Mouse (Mus musculus) forebrain, embryonic 11.5 days (tissue): ENCODE results near the gene Nfkb1. TPM values are rescaled to one million over a fixed set of nuclear protein-coding genes. Genes with fewer than 3 reads are reported as not detected.

Source experiments
- ATAC-seq: fragments of 200-750 bp; cut with Nextera tagmentation; replicated peaks from 2 replicates; pipeline ENCODE4 v1.8.0; 2017; ENCODE audit warnings: moderate TSS enrichment; ENCODE audit not compliant: low FRiP score
- DNase-seq: peaks from one replicate; pipeline ENCODE4 v3.0.0-alpha.2; 2017; ENCODE audit warnings: low spot score
- H3K27ac ChIP-seq: fragments of 300-500 bp; sonication (generic); 2 replicates; pipeline ENCODE4 v1.5.1; 2014; ENCODE audit warnings: low read depth, low read length
- H3K27me3 ChIP-seq: fragments of 300-500 bp; sonication (generic); 2 replicates; pipeline ENCODE4 v1.6.1; 2014; ENCODE audit warnings: mild to moderate bottlenecking, low read length, mixed read lengths; ENCODE audit not compliant: control insufficient read depth, insufficient read depth
- H3K36me3 ChIP-seq: fragments of 300-500 bp; sonication (generic); 2 replicates; pipeline ENCODE4 v1.6.1; 2014; ENCODE audit warnings: mild to moderate bottlenecking, low read length, moderate library complexity, mixed read lengths; ENCODE audit not compliant: control insufficient read depth, insufficient read depth
- H3K4me1 ChIP-seq: fragments of 300-500 bp; sonication (generic); replicated peaks from 2 replicates; pipeline ENCODE4 v1.6.1; 2014; ENCODE audit warnings: low read length, mixed read lengths; ENCODE audit not compliant: control insufficient read depth, insufficient read depth
- H3K4me2 ChIP-seq: fragments of 300-500 bp; sonication (generic); 2 replicates; pipeline ENCODE4 v1.6.1; 2014; ENCODE audit warnings: low read depth, mild to moderate bottlenecking, low read length, moderate library complexity, mixed read lengths; ENCODE audit not compliant: severe bottlenecking
- H3K4me3 ChIP-seq: fragments of 300-500 bp; sonication (generic); 2 replicates; pipeline ENCODE4 v1.5.1; 2014; ENCODE audit warnings: low read depth, low read length
- H3K9ac ChIP-seq: fragments of 300-500 bp; sonication (generic); 2 replicates; pipeline ENCODE4 v1.6.1; 2014; ENCODE audit warnings: low read length
- H3K9me3 ChIP-seq: fragments of 300-500 bp; sonication (generic); 2 replicates; pipeline ENCODE4 v1.6.1; 2016; ENCODE audit warnings: low read length, mixed read lengths; ENCODE audit not compliant: control insufficient read depth
- WGBS: fragments of 180-500 bp; shearing (Covaris S2); extraction: QIAGEN DNeasy Blood & Tissue Kit; methylation state at CpG from one replicate; pipeline ENCODE4 v1.1.7; 2014; 5-methylcytosine and 5-hydroxymethylcytosine counted together
- polyA plus RNA-seq: library from polyadenylated mRNA; unstranded; fragments of >200 nt; fragmentation: Nextera tagmentation; extraction: Ambion mirVana; gene quantifications from 2 replicates; pipeline ENCODE4 v1.2.1, GENCODE M21; 2014

The Nfkb1 gene
- polyA plus RNA-seq, 1 experiment from 2014 or later = 14.5 TPM

DNA sequence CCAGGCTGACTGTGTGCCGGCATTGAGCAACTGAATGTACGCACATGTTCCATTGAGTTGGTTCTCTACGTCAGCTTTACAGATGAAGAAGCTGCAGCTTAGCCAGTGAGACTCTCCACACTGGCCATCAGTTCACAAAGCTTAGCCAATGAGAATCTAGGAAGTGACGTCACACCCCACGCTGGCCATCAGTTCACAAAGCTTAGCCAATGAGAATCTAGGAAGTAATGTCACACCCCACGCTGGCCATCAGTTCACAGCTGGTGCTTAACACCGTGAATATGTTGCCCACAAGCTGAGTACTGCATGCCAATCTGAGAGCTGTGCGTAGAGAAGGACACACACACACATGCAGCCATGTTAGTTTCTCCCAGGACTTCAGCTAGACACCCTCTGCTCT lies 42.8 kb downstream of the Nfkb1 start:
- no peak for ATAC-seq
- H3K4me3 ChIP-seq = no peak overlapping the region
- H3K4me2 ChIP-seq = no peak overlapping the region
- WGBS = 91% methylated on average over 8 of the region's 8 CpGs
- no peak overlapping the region for H3K27ac ChIP-seq
- no peaks in the 10 kb centered on the region for H3K27me3 ChIP-seq
- no peak overlapping the region for H3K9ac ChIP-seq
- no peaks in the 10 kb centered on the region for H3K4me1 ChIP-seq
- DNase-seq = no peak
- H3K36me3 ChIP-seq = no peaks in the 10 kb centered on the region; the same call in 1 of the 2 replicates
- H3K9me3 ChIP-seq = no peaks in the 10 kb centered on the region

DNA sequence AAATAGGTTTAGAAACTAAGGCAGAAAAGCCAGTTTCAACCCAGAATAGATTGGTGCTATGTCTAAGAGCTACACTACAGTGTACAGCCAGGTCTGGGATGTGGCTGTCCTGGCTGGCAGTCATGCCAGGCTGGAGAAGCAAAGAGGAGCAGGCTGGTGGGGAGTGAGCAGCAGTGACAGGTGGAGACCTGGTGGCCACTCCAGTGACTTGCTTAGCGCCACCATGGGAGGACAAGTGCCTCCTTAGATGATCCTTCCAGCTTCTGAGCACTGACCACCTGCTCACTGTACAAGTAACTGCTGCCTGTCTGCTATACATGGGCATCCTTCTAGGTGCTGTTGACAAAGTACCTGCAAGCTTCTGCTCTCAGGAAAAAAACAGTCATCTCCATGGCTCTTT lies 44.7 kb downstream of the Nfkb1 start:
- ATAC-seq (no peak), DNase-seq (no peak)
- H3K27ac ChIP-seq = no peak overlapping the region
- WGBS = 85% methylated on average over 1 of the region's 1 CpGs
- H3K9me3 ChIP-seq = no peaks in the 10 kb centered on the region
- no peak overlapping the region for H3K4me3 ChIP-seq
- no peaks in the 10 kb centered on the region for H3K4me1 ChIP-seq
- H3K9ac ChIP-seq = no peak overlapping the region
- no peaks in the 10 kb centered on the region; the same call in 1 of the 2 replicates for H3K36me3 ChIP-seq
- no peaks in the 10 kb centered on the region for H3K27me3 ChIP-seq
- H3K4me2 ChIP-seq = no peak overlapping the region

DNA sequence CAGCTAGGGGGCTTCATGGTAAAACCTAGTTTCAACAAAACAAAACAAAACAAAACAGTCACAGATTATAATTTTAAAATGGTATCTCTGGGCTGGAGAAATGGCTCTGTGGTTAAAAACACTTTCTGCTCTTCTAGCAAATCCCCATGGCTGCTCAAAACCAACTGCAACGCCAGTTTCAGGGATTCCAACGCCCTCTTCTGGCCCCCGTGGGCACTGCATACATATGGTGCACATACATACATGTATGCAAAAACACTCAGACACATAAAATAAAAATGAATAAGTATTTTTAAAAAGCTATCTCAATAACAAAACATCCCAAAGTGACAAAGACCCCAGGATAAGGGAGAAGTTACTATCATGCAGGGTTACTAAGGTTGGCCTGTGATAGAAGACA lies 46.4 kb downstream of the Nfkb1 start:
- H3K27ac ChIP-seq = no peak overlapping the region
- no peaks in the 10 kb centered on the region for H3K9me3 ChIP-seq
- no peaks in the 10 kb centered on the region for H3K4me1 ChIP-seq
- ATAC-seq (no peak), DNase-seq (no peak)
- 95% methylated on average over 3 of the region's 3 CpGs for WGBS
- H3K36me3 ChIP-seq = no peaks in the 10 kb centered on the region; the same call in 1 of the 2 replicates
- no peak overlapping the region for H3K4me2 ChIP-seq
- H3K27me3 ChIP-seq = no peaks in the 10 kb centered on the region
- H3K4me3 ChIP-seq = no peak overlapping the region
- H3K9ac ChIP-seq = no peak overlapping the region

DNA sequence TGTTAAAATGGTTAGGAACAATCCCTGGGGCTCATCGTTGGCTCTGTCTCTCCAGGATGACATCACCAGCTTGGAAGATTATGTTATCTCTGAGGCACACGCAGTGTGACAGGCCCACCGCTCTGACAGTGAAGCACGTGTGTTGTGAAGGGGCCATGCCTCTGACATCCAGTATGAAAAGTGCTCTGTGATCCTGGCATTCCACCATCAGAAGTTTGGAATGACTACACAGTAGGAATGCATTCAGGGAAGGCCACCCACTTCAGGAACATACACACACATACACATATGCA lies 49.8 kb downstream of the Nfkb1 start:
- WGBS = 92% methylated on average over 4 of the region's 4 CpGs

DNA sequence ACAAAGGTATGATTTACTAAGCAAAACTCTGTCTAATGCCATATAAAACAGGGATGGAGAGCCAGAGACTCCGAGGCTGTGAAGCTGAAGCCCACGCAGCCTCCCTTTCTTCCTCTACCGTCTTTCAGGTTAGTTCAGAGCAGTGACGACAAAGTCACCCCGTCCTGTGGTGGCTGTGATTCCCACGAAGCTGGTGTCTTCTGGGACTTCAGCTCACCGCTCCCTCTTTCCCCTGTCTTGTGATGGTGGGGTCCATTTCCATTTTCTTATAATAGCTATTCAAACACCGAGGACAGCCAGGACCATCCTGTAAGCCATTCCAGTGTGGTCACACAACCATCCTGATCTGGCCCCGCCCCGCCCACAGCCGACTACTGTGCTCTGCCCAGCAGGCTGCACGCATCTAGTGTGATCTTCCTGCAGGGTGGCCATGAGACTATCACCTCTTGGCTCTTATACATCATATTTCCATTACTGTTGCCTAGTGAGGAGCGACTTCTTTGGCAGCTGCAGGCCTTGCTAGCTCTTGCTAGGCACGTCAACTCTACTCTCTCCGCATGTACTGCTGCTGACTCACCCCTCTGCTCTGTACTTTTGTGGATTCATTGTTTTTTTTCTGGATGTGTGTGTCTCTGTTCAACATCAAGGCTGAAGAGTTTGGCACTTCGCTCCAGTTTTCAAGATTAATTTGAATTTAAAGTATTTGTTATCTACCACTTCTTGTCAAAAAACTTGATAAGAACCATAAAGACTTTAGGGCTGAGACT lies 50.3 kb downstream of the Nfkb1 start:
- ATAC-seq (no peak), DNase-seq (no peak)
- H3K36me3 ChIP-seq = no peaks in the 10 kb centered on the region; the same call in 1 of the 2 replicates
- H3K27ac ChIP-seq = no peak overlapping the region
- WGBS = 95% methylated on average over 16 of the region's 16 CpGs
- no peaks in the 10 kb centered on the region for H3K27me3 ChIP-seq
- no peaks in the 10 kb centered on the region for H3K4me1 ChIP-seq
- no peak overlapping the region for H3K9ac ChIP-seq
- H3K9me3 ChIP-seq = no peaks in the 10 kb centered on the region
- no peak overlapping the region for H3K4me3 ChIP-seq
- H3K4me2 ChIP-seq = no peak overlapping the region

More for the DNA sequence above, 49.8 kb downstream of the Nfkb1 start:
- Histone ChIP-seq H3K4me1 (no peaks in the 10 kb centered on the region), H3K27me3 (no peaks in the 10 kb centered on the region), H3K9ac (no peak overlapping the region), H3K27ac (no peak overlapping the region), H3K4me3 (no peak overlapping the region), H3K36me3 (no peaks in the 10 kb centered on the region; the same call in 1 of the 2 replicates), H3K9me3 (no peaks in the 10 kb centered on the region), H3K4me2 (no peak overlapping the region)
- ATAC-seq (no peak), DNase-seq (no peak)

DNA sequence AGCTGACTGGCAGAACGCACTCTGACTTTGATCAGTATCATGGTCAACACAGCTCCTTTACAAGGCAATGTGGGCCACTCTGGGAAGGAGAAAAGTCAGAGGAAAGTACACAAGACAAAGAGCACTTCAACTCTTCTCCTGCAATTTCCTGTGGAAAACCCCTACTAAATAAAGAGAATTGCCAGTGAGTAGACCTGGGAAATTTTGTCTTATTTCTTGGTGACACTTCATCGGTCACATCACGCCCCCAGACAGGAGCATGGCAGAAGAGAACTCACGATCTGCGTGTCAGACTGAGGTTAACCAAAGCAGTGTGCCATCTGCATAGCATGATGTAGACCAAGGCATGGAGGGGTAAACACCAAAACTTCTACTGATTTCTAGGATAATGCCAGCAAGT lies 51.1 kb downstream of the Nfkb1 start:
- Histone ChIP-seq H3K4me2 (no peak overlapping the region), H3K9me3 (no peaks in the 10 kb centered on the region), H3K4me1 (no peaks in the 10 kb centered on the region), H3K27me3 (no peaks in the 10 kb centered on the region), H3K27ac (no peak overlapping the region), H3K9ac (no peak overlapping the region), H3K36me3 (no peaks in the 10 kb centered on the region; the same call in 1 of the 2 replicates), H3K4me3 (no peak overlapping the region)
- no peak for DNase-seq
- ATAC-seq = no peak
- 96% methylated on average over 5 of the region's 5 CpGs for WGBS

DNA sequence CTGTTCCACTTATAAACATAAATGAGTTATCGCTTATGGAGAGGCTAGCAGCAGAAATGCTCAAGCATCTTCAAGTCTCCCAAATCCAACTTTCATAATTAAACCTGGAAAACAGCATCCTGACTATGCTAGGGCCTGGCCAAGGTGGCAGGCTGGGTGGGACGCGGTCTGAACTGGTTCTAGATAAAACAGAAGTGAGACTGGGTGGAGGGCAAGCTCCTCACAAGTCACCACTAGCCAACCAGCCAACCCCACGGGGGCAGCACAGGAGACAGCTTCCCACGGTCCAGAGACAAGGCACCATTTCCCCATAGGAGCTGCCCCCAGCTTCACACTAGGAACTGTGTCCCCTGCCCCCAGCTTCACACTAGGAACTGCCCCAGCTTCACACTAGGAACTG lies 53.8 kb downstream of the Nfkb1 start:
- DNase-seq (no peak), ATAC-seq (no peak)
- Histone ChIP-seq H3K4me2 (no peak overlapping the region), H3K9ac (no peak overlapping the region), H3K4me3 (no peak overlapping the region), H3K4me1 (no peaks in the 10 kb centered on the region), H3K9me3 (no peaks in the 10 kb centered on the region), H3K27me3 (no peaks in the 10 kb centered on the region), H3K27ac (no peak overlapping the region), H3K36me3 (no peaks in the 10 kb centered on the region; the same call in 1 of the 2 replicates)
- WGBS = 83% methylated on average over 5 of the region's 5 CpGs

DNA sequence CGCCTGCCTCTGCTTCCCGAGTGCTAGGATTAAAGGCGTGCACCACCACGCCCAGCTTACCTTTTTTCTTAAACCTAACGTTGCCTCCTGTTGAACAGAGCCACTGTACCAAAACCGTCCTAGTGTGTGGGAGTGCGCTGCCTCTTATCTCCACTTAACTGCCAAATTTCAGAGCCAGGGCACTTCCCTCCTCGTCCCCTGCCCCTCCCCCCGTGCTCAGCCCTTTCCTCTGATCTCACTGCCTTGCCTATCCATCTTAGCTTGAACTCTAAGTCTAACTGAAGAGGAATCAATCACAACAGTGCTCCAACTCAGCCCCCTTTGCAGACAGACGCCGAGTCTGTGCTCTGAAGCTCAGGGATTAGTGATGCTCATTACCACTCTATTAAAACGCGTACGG lies 54.9 kb downstream of the Nfkb1 start:
- no peak for ATAC-seq
- H3K4me1 ChIP-seq = no peaks in the 10 kb centered on the region
- no peaks in the 10 kb centered on the region for H3K9me3 ChIP-seq
- no peak for DNase-seq
- no peak overlapping the region for H3K27ac ChIP-seq
- no peak overlapping the region for H3K4me2 ChIP-seq
- no peak overlapping the region for H3K9ac ChIP-seq
- H3K27me3 ChIP-seq = no peaks in the 10 kb centered on the region
- H3K36me3 ChIP-seq = no peaks in the 10 kb centered on the region; the same call in 1 of the 2 replicates
- H3K4me3 ChIP-seq = no peak overlapping the region
- 45% methylated on average over 14 of the region's 14 CpGs for WGBS
